Mouse (Mus musculus): ENCODE data around the gene Edaradd.
"Not testable (repeated sequence)": the region's sequence is repeated elsewhere in the genome, so short reads cannot be mapped to it uniquely, and the experiment has no call there.

Gene Edaradd

GRCm38 (mm10) chr13:12511189-12511965 is 8.9 kb downstream of the Edaradd start:
- no peak for DNase-seq (ENCODE audit: inconsistent ontology term)

- no peak for DNase-seq (ENCODE audit: inconsistent ontology term)
Observed at GRCm38 (mm10) chr13:12510032-12510431, 10.2 kb downstream of the Edaradd start.

DNA sequence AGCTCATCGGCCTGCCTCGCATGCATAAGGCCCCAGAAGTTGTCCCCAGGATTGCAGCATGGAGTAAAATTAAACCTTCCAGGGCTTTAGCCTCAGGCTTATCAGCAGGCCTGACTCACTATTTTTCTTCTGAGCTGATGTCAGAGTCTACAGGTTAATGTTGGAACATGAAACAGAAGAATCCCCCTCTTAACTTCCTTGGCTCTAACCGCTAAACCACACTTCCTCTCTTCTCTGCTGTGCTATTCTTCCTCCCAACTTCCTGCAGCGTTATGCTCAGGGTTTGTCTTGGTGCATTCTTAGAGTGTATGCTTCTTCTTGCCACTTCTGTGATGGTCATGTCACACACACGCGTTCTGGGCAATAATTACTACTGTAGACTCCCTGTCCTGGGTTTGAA is 12.8 kb downstream of the Edaradd start:
- no peak for DNase-seq (ENCODE audit: inconsistent ontology term)

- DNase-seq (ENCODE audit: inconsistent ontology term): no peak
Observed at GRCm38 (mm10) chr13:12505359-12505758, 14.9 kb downstream of the Edaradd start.

DNA sequence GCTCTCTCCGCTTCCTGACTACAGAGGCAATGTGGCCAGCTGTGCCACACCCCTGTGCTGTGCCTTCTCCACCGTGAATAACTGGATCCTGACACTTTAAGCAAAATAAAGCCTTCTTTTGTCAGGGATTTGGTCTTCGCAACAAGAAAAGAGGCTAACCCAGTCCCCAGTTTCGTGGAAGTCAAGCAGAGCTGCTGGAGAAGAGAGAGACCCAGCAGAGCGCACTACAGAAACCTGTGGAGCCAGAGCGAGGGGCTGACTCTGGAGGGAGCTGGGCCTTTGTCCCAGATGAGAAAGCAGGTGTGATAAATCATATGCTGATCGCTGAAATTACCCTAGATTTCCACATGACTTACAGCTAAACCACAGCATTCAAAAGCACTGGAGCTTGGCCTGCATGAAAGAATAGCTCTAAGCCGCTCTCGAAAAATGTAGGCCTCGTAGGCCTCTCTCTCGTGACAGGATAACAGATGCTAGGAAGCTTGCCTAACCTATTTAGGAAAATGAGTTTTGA is 16.9 kb downstream of the Edaradd start:
- DNase-seq (ENCODE audit: inconsistent ontology term): peak; percentile 83

- DNase-seq (ENCODE audit: inconsistent ontology term): no peak
Observed at GRCm38 (mm10) chr13:12502665-12503237, 17.5 kb downstream of the Edaradd start.

- no peak for DNase-seq (ENCODE audit: inconsistent ontology term)
Observed at GRCm38 (mm10) chr13:12499107-12499506, 21.1 kb downstream of the Edaradd start.

GRCm38 (mm10) chr13:12497809-12498208 is 22.4 kb downstream of the Edaradd start:
- no peak for DNase-seq (ENCODE audit: inconsistent ontology term)

DNA sequence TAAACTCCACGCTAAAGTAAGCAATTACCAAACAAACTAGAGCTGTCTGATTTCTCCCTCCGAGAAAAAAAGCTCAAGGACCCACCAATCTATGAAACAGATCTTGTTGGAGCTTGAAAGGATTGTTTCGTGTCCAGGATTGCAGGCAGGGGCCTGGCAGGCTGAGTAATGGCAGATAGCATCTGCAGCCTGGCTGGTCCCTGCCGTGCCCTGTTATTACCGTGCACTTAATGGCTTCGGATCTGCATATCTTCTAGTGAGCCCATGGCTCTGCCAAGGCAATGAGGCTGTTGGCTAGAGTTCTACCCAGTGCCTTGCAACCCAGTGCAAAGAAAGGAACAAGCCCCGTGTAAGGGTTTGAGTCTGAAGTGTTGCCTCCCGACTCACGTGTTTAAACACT is 25.5 kb downstream of the Edaradd start:
- DNase-seq (ENCODE audit: inconsistent ontology term): no peak

- DNase-seq (ENCODE audit: inconsistent ontology term): no peak
Observed at GRCm38 (mm10) chr13:12492515-12492914, 27.7 kb downstream of the Edaradd start.

- no peak for DNase-seq (ENCODE audit: inconsistent ontology term)
Observed at GRCm38 (mm10) chr13:12485640-12486039, 34.6 kb downstream of the Edaradd start.

DNA sequence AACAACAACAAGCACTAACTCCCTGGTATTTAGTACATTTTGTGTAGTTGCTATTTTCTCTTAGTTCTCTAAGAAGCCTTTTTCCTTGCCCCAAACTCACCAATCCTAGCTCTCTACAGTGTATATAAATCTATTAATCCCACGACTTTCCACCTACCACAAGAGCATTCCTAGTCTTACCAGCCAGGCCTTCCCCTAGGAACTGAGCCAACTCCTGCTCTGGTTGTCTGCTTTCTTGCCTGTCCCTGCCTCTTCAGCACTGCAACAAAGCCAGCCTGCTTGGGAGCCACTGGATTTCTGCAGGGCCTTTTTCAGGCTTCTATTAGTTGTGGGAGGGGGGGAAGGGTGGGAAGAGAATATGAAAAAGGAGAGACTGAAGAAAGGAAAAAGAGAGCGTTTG is 35.0 kb downstream of the Edaradd start:
- peak; percentile 30 for DNase-seq (ENCODE audit: inconsistent ontology term)

DNA sequence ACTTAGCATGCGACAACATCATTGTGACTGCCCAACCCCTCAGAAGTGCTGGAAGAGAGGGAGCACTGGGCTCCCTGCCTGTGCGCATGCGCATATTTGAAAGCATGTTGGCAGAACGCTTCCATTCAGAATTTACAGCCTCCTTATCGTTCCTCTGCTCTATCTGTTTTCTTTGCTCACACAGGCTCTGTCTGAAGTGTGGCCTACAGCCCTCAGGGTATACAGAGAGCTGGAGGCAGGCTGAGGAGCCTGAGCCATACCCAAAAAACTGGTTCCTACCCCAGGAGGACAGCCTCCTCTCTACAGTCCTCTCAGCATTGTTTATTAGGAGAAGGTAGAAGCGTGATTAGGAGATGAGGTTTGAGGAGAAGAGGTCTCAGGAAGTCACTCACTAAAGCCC is 40.4 kb downstream of the Edaradd start:
- DNase-seq (ENCODE audit: inconsistent ontology term): no peak

- no peak for DNase-seq (ENCODE audit: inconsistent ontology term)
Observed at GRCm38 (mm10) chr13:12478301-12478700, 41.9 kb downstream of the Edaradd start.

DNA sequence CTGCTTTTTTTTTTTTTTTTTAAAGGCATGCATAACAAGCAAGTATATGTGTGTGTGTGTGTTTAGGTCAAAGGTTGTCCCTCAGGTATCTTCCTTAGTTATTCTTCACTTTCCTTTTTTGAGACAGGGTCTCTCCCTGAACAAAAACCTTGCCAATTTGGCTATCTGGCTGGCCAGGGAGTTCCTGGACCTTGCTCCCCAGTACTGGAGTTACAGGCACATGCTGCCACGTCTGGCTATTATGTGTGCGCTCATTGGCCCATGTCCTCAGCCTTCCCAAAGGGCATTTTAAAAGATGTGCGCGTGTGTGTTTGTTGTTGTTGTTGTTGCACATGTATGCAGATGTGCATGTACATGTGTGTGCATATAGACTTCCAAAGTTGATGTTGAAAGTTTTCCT is 43.4 kb downstream of the Edaradd start:
- no peak for DNase-seq (ENCODE audit: inconsistent ontology term)

- no peak for DNase-seq (ENCODE audit: inconsistent ontology term)
Observed at GRCm38 (mm10) chr13:12475239-12475638, 45.0 kb downstream of the Edaradd start.

GRCm38 (mm10) chr13:12473724-12474378 is 46.4 kb downstream of the Edaradd start:
- DNase-seq (ENCODE audit: inconsistent ontology term): peak; percentile 26

DNA sequence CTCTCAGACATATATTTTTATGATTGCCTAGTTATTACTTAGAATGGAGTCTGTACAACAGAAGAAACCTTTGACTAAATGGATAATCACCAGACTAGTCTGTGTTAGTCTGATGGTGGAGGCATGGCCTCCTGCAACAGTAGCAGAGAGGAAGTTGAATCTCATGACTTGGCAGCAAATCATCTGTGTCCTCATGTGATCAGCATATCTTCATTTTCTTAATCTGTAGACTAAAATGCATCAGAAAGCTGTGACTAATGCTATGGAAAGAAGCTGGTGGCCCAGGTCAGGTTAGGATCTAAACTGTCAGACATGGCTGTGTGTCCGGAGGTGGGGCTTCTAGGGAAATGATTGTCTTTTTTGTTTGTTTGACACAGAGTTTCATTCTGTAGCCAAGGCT is 51.8 kb downstream of the Edaradd start:
- no peak for DNase-seq (ENCODE audit: inconsistent ontology term)

- DNase-seq (ENCODE audit: inconsistent ontology term): no peak
Observed at GRCm38 (mm10) chr13:12464844-12465243, 55.4 kb downstream of the Edaradd start, which contains the start of gene Lgals8. TSS of gene Lgals8 (minus strand) at chr13:12464944.

GRCm38 (mm10) chr13:12464159-12464558 is 56.1 kb downstream of the Edaradd start:
- not testable (repeated sequence) for DNase-seq (ENCODE audit: inconsistent ontology term)

DNA sequence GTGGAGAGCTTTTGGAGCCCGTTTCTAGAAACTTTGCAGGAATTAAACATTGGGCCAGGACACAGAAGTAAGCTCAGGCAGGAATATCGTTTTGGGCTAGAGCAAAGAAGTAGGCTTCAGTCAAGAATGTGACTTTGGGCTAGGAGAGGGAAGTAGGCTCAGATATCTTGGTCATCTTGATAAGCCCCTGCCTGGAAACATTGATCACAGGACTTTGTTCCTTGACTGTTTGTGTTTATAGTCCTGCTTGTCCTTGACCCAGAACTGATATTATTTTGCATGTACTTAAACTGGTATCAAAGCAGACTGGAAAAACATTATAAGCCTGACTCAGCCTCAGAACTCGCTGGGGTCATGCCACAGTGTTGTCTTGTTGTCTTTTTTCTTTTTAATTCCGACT is 57.6 kb downstream of the Edaradd start:
- no peak for DNase-seq (ENCODE audit: inconsistent ontology term)

DNA sequence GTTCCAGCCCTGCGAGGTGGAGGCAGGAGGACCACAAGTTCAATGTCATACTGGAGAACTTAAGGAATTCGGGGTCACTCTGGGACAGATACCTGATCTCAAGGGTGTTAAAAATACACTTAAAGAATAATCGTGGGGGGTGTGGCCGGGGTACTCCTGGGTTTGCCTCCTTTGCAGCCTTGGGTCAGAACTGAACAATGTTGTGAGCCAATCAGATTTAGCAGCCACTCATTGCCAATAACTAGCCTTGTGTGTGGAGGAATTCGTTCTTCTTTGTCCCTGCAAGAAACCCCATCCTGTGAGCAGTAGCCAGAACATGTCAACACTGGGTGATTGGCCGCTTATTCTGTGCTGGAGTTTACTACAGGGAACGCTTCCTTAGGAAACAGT is 58.5 kb downstream of the Edaradd start:
- DNase-seq (ENCODE audit: inconsistent ontology term): peak; percentile 77

Data from Muller cell, postnatal 12 days (primary cell).